Mouse (Mus musculus): ENCODE results near the gene Snapc3. TPM values are rescaled to one million over a fixed set of nuclear protein-coding genes. Genes with fewer than 3 reads are reported as not detected.

Snapc3 gene
- total RNA-seq (2021): 10 to 100 TPM; 15.5 to 15.7 TPM
- 12.0 and 18.0 TPM in 2 replicates for polyA plus RNA-seq (2012; rRNA removed)
- long read RNA-seq, transcript Snapc3-201 (9 exons, 1,405 nt): major isoform, 6 of 11 reads
- long read RNA-seq, partial matches to known transcripts: 1 of 11 reads
- long read RNA-seq, other reads (novel, unspliced or antisense): 1 of 11 reads

DNA sequence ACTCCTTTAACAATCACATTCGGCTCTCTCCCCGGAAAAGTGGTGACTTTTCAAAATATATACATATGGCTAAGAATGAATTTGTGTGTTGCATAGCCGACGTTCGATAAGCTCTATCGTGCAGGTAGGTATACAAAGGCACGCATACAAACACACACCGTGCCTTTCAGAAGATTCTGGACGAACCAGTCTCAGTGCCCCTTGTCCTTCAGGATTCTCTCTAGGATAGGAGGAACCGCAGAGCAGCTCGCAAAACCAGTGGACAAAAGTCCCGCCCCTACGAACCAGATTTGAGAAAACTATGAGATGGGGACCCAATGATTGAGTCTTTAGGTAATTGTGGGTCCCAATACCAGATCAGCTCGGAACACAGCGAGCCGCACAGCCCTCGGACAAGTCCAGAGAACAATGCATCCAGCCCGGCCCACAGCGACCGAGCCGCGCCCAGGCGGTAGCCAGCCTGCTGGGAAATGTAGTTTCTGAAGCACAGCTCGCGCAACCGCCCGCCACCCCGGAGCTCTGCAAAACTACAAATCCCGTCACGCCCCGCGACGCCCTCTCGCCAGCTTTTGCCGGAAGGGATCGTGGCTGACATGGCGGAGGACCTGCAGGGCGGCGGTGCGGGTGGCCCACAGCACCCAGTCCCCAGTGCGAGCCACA, at the start of gene Snapc3:
Gene Snapc3 (plus strand): TSS at position 565 of the 660 bp plus-strand sequence.
- intact Hi-C loops (cut with DNase I): loop anchor here (2.0 to 5.0 kb wide), 3 partner anchors 95 to 114 kb away; partner anchors contain the start of genes Ccdc171 and Ttc39b
- Histone ChIP-seq H3K27ac (peak within 1 kb of the TSS; percentile 87), H3K4me3 (peak within 1 kb of the TSS; percentile 96), H3K27me3 (ENCODE audit: control insufficient read depth, insufficient read depth, low read length) (no peaks in the 10 kb centered on the region), H3K4me1 (ENCODE audit: control insufficient read depth, insufficient read depth, low read length) (peaks cover 3% of the 10 kb centered on the region; the same call in 1 of the 2 replicates), H3K36me3 (ENCODE audit: control insufficient read depth, insufficient read depth, low read length) (peaks cover 10% of the 10 kb centered on the region), H3K79me2 (replicated peaks; ENCODE audit: control insufficient read depth, insufficient read depth, low read length) (peaks cover 2% of the 10 kb centered on the region; the same call in 1 of the 2 replicates), H3K9ac (ENCODE audit: low read depth, low read length) (peak within 1 kb of the TSS; percentile 76)
- peak; percentile 95 for TF ChIP-seq POLR2A (IDR thresholded peaks at IDR 0.05; ENCODE audit: insufficient read depth, low read depth, low read length)
- no peak; the same call in 1 of the 2 replicates for TF ChIP-seq EP300 (IDR thresholded peaks at IDR 0.05; ENCODE audit: insufficient read depth, low read depth, low read length)
- peak; percentile 11 for TF ChIP-seq CTCF (IDR thresholded peaks at IDR 0.05)
- under 1% methylated on average over 41 of the region's 41 CpGs for WGBS
- DNase-seq: peak; percentile 96

DNA sequence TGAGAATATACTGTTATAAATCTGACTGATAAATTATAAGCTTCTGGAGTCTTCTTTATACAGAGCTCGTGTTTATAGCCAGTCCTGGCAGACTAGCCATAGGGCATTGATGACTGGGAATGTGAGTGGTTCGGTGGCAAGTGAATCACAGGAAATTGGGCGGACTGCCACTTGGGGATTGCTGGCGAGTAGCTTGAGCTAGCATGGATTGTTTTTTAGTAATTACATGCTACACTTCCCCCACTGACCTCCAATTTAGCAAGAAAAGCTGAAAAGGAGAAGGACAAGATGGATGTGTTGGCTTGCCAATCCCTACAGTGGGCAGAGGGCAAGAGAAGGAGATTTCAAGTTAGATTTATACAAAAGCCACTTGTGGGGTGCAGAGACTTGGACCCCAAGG, 44.1 kb upstream of the Snapc3 start:
- TF ChIP-seq EP300 (IDR thresholded peaks at IDR 0.05; ENCODE audit: insufficient read depth, low read depth, low read length): no peak
- no peak for TF ChIP-seq CTCF (IDR thresholded peaks at IDR 0.05)
- TF ChIP-seq POLR2A (IDR thresholded peaks at IDR 0.05; ENCODE audit: insufficient read depth, low read depth, low read length): no peak
- Histone ChIP-seq H3K27ac (no peak overlapping the region), H3K27me3 (ENCODE audit: control insufficient read depth, insufficient read depth, low read length) (no peaks in the 10 kb centered on the region), H3K4me3 (no peak overlapping the region), H3K9ac (ENCODE audit: low read depth, low read length) (no peak overlapping the region), H3K79me2 (replicated peaks; ENCODE audit: control insufficient read depth, insufficient read depth, low read length) (no peaks in the 10 kb centered on the region), H3K36me3 (ENCODE audit: control insufficient read depth, insufficient read depth, low read length) (no peaks in the 10 kb centered on the region), H3K4me1 (ENCODE audit: control insufficient read depth, insufficient read depth, low read length) (no peaks in the 10 kb centered on the region)
- WGBS: 50% methylated on average over 4 of the region's 4 CpGs
- no peak for DNase-seq
- intact Hi-C loops (cut with DNase I): no loop called here

DNA sequence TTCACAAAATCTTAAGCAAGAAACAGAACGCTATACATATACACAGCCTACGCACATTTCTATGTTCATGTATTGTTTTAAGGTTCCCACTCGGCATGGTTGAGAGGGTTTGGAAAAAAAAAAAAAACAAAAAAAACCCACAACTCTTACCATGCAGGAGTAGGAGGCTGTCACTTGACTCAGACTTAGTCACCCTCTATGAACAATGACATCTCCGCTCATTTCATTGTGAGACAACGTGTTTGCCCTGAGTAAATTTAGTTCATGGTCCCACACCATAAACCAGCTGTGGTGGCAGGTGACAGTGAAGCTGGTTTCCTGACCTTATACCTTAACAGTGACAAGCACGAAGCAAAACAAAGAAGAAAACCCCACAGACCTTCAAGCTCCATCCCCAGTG, 41.9 kb upstream of the Snapc3 start:
- H3K4me1 ChIP-seq (ENCODE audit: control insufficient read depth, insufficient read depth, low read length): no peaks in the 10 kb centered on the region
- 82% methylated on average over 6 of the region's 6 CpGs for WGBS
- no peak overlapping the region for H3K9ac ChIP-seq (ENCODE audit: low read depth, low read length)
- no peak overlapping the region for H3K27ac ChIP-seq
- H3K27me3 ChIP-seq (ENCODE audit: control insufficient read depth, insufficient read depth, low read length): no peaks in the 10 kb centered on the region
- DNase-seq: no peak
- no peak overlapping the region for H3K4me3 ChIP-seq
- no peak for TF ChIP-seq CTCF (IDR thresholded peaks at IDR 0.05)
- TF ChIP-seq POLR2A (IDR thresholded peaks at IDR 0.05; ENCODE audit: insufficient read depth, low read depth, low read length): no peak
- no peak for TF ChIP-seq EP300 (IDR thresholded peaks at IDR 0.05; ENCODE audit: insufficient read depth, low read depth, low read length)
- intact Hi-C loops (cut with DNase I): no loop called here
- no peaks in the 10 kb centered on the region for H3K36me3 ChIP-seq (ENCODE audit: control insufficient read depth, insufficient read depth, low read length)
- H3K79me2 ChIP-seq (replicated peaks; ENCODE audit: control insufficient read depth, insufficient read depth, low read length): no peaks in the 10 kb centered on the region

DNA sequence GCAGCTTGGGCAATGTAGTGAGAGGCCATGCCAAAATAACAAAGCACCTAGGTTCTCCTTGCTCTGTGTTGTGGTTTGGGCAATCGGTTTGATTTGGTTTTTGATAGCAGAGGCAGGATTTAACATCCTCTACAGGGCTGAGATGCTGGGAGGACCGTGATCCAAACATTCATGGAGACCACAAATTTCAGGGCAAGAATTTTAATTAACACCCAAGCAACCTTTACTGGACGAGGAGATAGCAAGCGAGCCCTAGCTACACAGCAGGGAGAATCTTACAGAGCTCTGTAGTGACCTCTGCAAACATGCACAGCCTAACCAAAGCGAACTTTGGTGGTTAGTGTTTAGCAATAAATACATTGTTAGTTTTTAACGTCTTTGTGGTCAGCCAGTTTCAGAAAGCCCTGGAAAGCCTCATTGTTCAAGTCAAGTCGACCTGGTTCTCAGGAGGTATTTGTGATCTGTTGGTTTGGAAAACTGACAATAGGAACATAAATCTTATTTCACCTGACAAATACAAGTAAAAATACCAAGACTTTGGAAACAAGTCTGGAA, 41.0 kb upstream of the Snapc3 start:
- no peak for DNase-seq
- no peaks in the 10 kb centered on the region for H3K36me3 ChIP-seq (ENCODE audit: control insufficient read depth, insufficient read depth, low read length)
- no peak overlapping the region for H3K4me3 ChIP-seq
- H3K4me1 ChIP-seq (ENCODE audit: control insufficient read depth, insufficient read depth, low read length): no peaks in the 10 kb centered on the region
- no peak overlapping the region for H3K27ac ChIP-seq
- H3K79me2 ChIP-seq (replicated peaks; ENCODE audit: control insufficient read depth, insufficient read depth, low read length): no peaks in the 10 kb centered on the region
- intact Hi-C loops (cut with DNase I): no loop called here
- no peak for TF ChIP-seq POLR2A (IDR thresholded peaks at IDR 0.05; ENCODE audit: insufficient read depth, low read depth, low read length)
- TF ChIP-seq CTCF (IDR thresholded peaks at IDR 0.05): no peak
- TF ChIP-seq EP300 (IDR thresholded peaks at IDR 0.05; ENCODE audit: insufficient read depth, low read depth, low read length): no peak
- H3K27me3 ChIP-seq (ENCODE audit: control insufficient read depth, insufficient read depth, low read length): no peaks in the 10 kb centered on the region
- H3K9ac ChIP-seq (ENCODE audit: low read depth, low read length): no peak overlapping the region
- 65% methylated on average over 7 of the region's 7 CpGs for WGBS

DNA sequence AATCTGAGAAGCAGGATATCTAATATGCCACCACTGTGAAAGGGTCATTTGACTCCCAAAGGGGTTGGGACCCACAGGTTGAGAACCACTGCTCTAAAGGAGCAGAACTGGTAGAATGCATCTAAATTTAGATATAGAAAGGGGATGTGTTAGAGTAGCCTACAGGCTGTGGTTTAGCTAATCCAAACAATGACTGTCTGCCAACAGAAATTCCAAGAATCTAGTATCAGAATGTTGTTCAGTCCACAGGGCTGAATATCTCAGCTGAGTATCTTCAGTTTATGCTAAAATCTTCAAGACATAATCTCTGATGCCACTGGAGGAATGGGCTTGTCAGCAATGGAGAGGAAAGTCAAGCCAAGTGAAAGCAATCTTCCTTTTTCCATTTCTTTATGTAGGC, 38.5 kb upstream of the Snapc3 start:
- Histone ChIP-seq H3K4me1 (ENCODE audit: control insufficient read depth, insufficient read depth, low read length) (no peaks in the 10 kb centered on the region), H3K36me3 (ENCODE audit: control insufficient read depth, insufficient read depth, low read length) (no peaks in the 10 kb centered on the region), H3K9ac (ENCODE audit: low read depth, low read length) (no peak overlapping the region), H3K27me3 (ENCODE audit: control insufficient read depth, insufficient read depth, low read length) (no peaks in the 10 kb centered on the region), H3K79me2 (replicated peaks; ENCODE audit: control insufficient read depth, insufficient read depth, low read length) (no peaks in the 10 kb centered on the region), H3K27ac (no peak overlapping the region), H3K4me3 (no peak overlapping the region)
- TF ChIP-seq POLR2A (IDR thresholded peaks at IDR 0.05; ENCODE audit: insufficient read depth, low read depth, low read length) (no peak), CTCF (IDR thresholded peaks at IDR 0.05) (no peak), EP300 (IDR thresholded peaks at IDR 0.05; ENCODE audit: insufficient read depth, low read depth, low read length) (no peak)
- intact Hi-C loops (cut with DNase I): no loop called here
- DNase-seq: no peak

DNA sequence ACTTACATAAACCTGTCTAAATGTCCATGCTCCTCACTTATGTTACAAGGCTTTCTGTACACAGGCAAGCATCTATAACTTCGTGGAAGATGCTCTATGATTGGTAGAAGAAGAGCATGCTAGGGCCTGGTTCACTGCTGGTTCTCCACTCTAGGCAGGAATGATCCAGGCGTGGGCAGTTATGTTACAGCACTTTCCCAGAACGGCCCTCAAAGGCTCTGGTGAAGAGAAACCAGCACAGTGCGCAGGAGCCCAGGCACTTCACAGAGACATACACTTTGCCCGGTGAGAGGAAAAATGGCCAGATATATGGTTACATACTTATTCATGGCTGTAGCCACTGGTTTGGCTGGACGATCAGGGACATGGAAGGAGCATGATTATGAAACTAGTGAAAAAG, 37.8 kb upstream of the Snapc3 start:
- no peak overlapping the region for H3K4me3 ChIP-seq
- H3K27ac ChIP-seq: no peak overlapping the region
- intact Hi-C loops (cut with DNase I): loop anchor here (5.0 kb wide), 1 partner anchor 193 kb away; no protein-coding TSS in a partner anchor
- H3K79me2 ChIP-seq (replicated peaks; ENCODE audit: control insufficient read depth, insufficient read depth, low read length): no peaks in the 10 kb centered on the region
- no peaks in the 10 kb centered on the region for H3K27me3 ChIP-seq (ENCODE audit: control insufficient read depth, insufficient read depth, low read length)
- WGBS: 91% methylated on average over 6 of the region's 6 CpGs
- no peaks in the 10 kb centered on the region for H3K4me1 ChIP-seq (ENCODE audit: control insufficient read depth, insufficient read depth, low read length)
- TF ChIP-seq EP300 (IDR thresholded peaks at IDR 0.05; ENCODE audit: insufficient read depth, low read depth, low read length) (no peak), POLR2A (IDR thresholded peaks at IDR 0.05; ENCODE audit: insufficient read depth, low read depth, low read length) (no peak), CTCF (IDR thresholded peaks at IDR 0.05) (no peak)
- no peak overlapping the region for H3K9ac ChIP-seq (ENCODE audit: low read depth, low read length)
- H3K36me3 ChIP-seq (ENCODE audit: control insufficient read depth, insufficient read depth, low read length): no peaks in the 10 kb centered on the region
- DNase-seq: no peak
